Comparison of ENCODE assay signal across 8 mouse cellular contexts in genomic region chr1:172082899-172083445, GRCm38 (mm10). TPM values are rescaled to one million over a fixed set of nuclear protein-coding genes. Genes with fewer than 3 reads are reported as not detected.
DNase-seq lines count a peak whose midpoint lies in the region; ATAC-seq and TF ChIP-seq lines count a peak whose summit lies in the region.

No protein-coding gene starts in this region.

- H3K27ac ChIP-seq in lung, embryonic 15.5 days: peak overlapping the region; percentile 67
- peak overlapping the region; percentile 79 for H3K27ac ChIP-seq in embryonic fibroblast, embryonic 13.5 days (ENCODE audit: insufficient read depth, low read length)
- peak overlapping the region; percentile 82 for H3K27ac ChIP-seq in limb, embryonic 12.5 days
- H3K27ac ChIP-seq in olfactory bulb, adult 2 months (ENCODE audit: insufficient read depth, low read depth, low read length): no peak overlapping the region

- H3K4me3 ChIP-seq in lung, embryonic 15.5 days: peak overlapping the region; percentile 77
- H3K4me3 ChIP-seq in embryonic fibroblast, embryonic 13.5 days (ENCODE audit: insufficient read depth, low read length): peak overlapping the region; percentile 97
- peak overlapping the region; percentile 87 for H3K4me3 ChIP-seq in limb, embryonic 12.5 days (replicated peaks)
- peak overlapping the region; percentile 84 for H3K4me3 ChIP-seq in olfactory bulb, adult 2 months (ENCODE audit: insufficient read depth, low read depth, low read length)

- no peak for TF ChIP-seq CTCF in embryonic fibroblast, embryonic 13.5 days (IDR thresholded peaks at IDR 0.05; ENCODE audit: borderline replicate concordance, insufficient read depth, low read length)
- no peak for TF ChIP-seq CTCF in olfactory bulb, adult 2 months (IDR thresholded peaks at IDR 0.05; ENCODE audit: insufficient read depth, low read depth, low read length)

- H3K27me3 ChIP-seq in lung, embryonic 15.5 days: no peaks in the 10 kb centered on the region
- no peaks in the 10 kb centered on the region for H3K27me3 ChIP-seq in limb, embryonic 12.5 days

- peak overlapping the region; percentile 78 for H3K9ac ChIP-seq in lung, embryonic 15.5 days
- H3K9ac ChIP-seq in limb, embryonic 12.5 days (replicated peaks): peak overlapping the region; percentile 89

- peaks cover 24% of the 10 kb centered on the region for H3K4me1 ChIP-seq in lung, embryonic 15.5 days
- peaks cover 5% of the 10 kb centered on the region for H3K4me1 ChIP-seq in embryonic fibroblast, embryonic 13.5 days (ENCODE audit: control insufficient read depth, insufficient read depth, low read length)
- peaks cover 18% of the 10 kb centered on the region for H3K4me1 ChIP-seq in limb, embryonic 12.5 days (replicated peaks)
- H3K4me1 ChIP-seq in olfactory bulb, adult 2 months (ENCODE audit: control insufficient read depth, insufficient read depth, low read length): peaks cover 4% of the 10 kb centered on the region; the same call in 1 of the 2 replicates

- no peak for DNase-seq in lung, postnatal 25 days (ENCODE audit: low spot score)
- no peak for DNase-seq in spleen, postnatal 10 days (ENCODE audit: low spot score in 2 of 2)
- DNase-seq in natural killer cell, adult 2 months (ENCODE audit: low spot score in 2 of 2): no peak
- DNase-seq in frontal cortex, postnatal 10 days (ENCODE audit: low spot score in 2 of 2): no peak

- peaks cover 21% of the 10 kb centered on the region for H3K36me3 ChIP-seq in lung, embryonic 15.5 days
- peaks cover 28% of the 10 kb centered on the region for H3K36me3 ChIP-seq in limb, embryonic 12.5 days

- under 1% methylated on average over 24 of the region's 24 CpGs for WGBS in lung, embryonic 15.5 days
- WGBS in limb, embryonic 12.5 days: 2% methylated on average over 24 of the region's 24 CpGs
- WGBS in olfactory bulb, adult 2 months: 1% methylated on average over 24 of the region's 24 CpGs

- no peak; the same call in 1 of the 2 replicates for ATAC-seq in lung, embryonic 15.5 days (ENCODE audit: borderline replicate concordance, extremely low read depth, low FRiP score, low TSS enrichment)
- ATAC-seq in limb, embryonic 12.5 days (ENCODE audit: insufficient number of reproducible peaks, insufficient read depth, low FRiP score, low TSS enrichment, low read depth): peak; percentile 57; the same call in 1 of the 2 replicates

- H3K9me3 ChIP-seq in lung, embryonic 15.5 days: no peaks in the 10 kb centered on the region
- no peaks in the 10 kb centered on the region for H3K9me3 ChIP-seq in limb, embryonic 12.5 days

- no peak for TF ChIP-seq POLR2A in embryonic fibroblast, embryonic 13.5 days (IDR thresholded peaks at IDR 0.05; ENCODE audit: low read depth, low read length)
- no peak for TF ChIP-seq POLR2A in olfactory bulb, adult 2 months (IDR thresholded peaks at IDR 0.05; ENCODE audit: insufficient read depth, low read depth, low read length)

- peak overlapping the region; percentile 48 for H3K4me2 ChIP-seq in lung, embryonic 15.5 days
- H3K4me2 ChIP-seq in limb, embryonic 12.5 days: peak overlapping the region; percentile 74

RNA-seq across cellular contexts. Expression of gene Ncstn, which starts 0.4 kb away (rescaled TPM):
- polyA plus RNA-seq in lung, embryonic 15.5 days (2015; fragmentation: Nextera tagmentation; extraction: Ambion mirVana): 131 and 132 TPM in 2 replicates
- 122 and 145 TPM in 2 replicates for polyA plus RNA-seq in embryonic fibroblast, embryonic 13.5 days (2011; ENCODE audit: insufficient read length, low read depth, missing spikeins)
- 86.6 and 96.6 TPM in 2 replicates for polyA plus RNA-seq in limb, embryonic 12.5 days (2016; fragmentation: Nextera tagmentation; extraction: Ambion mirVana)
- 196 TPM in 1 of 2 replicates, not detected in the other for polyA plus RNA-seq in olfactory bulb, adult 2 months (2012; ENCODE audit: insufficient read depth, insufficient read length, low replicate concordance, missing spikeins)

RNA-seq across cellular contexts. Expression of gene Copa, which starts 0.6 kb away (rescaled TPM):
- polyA plus RNA-seq in lung, embryonic 15.5 days (2015; fragmentation: Nextera tagmentation; extraction: Ambion mirVana): 229 and 235 TPM in 2 replicates
- polyA plus RNA-seq in embryonic fibroblast, embryonic 13.5 days (2011; ENCODE audit: insufficient read length, low read depth, missing spikeins): 369 and 398 TPM in 2 replicates
- 219 and 228 TPM in 2 replicates for polyA plus RNA-seq in limb, embryonic 12.5 days (2016; fragmentation: Nextera tagmentation; extraction: Ambion mirVana)
- polyA plus RNA-seq in olfactory bulb, adult 2 months (2012; ENCODE audit: insufficient read depth, insufficient read length, low replicate concordance, missing spikeins): 120 and 157 TPM in 2 replicates

RNA-seq across cellular contexts. Expression of gene Nhlh1, which starts 25.6 kb away (rescaled TPM):
- polyA plus RNA-seq in lung, embryonic 15.5 days (2015; fragmentation: Nextera tagmentation; extraction: Ambion mirVana): not detected in 2 replicates
- not detected in 2 replicates for polyA plus RNA-seq in embryonic fibroblast, embryonic 13.5 days (2011; ENCODE audit: insufficient read length, low read depth, missing spikeins)
- polyA plus RNA-seq in limb, embryonic 12.5 days (2016; fragmentation: Nextera tagmentation; extraction: Ambion mirVana): 0.14 TPM in 1 of 2 replicates, not detected in the other
- polyA plus RNA-seq in olfactory bulb, adult 2 months (2012; ENCODE audit: insufficient read depth, insufficient read length, low replicate concordance, missing spikeins): not detected in 2 replicates

RNA-seq across cellular contexts. Expression of gene Pex19, which starts 43.6 kb away (rescaled TPM):
- polyA plus RNA-seq in lung, embryonic 15.5 days (2015; fragmentation: Nextera tagmentation; extraction: Ambion mirVana): 117 and 123 TPM in 2 replicates
- 88.3 and 98.7 TPM in 2 replicates for polyA plus RNA-seq in embryonic fibroblast, embryonic 13.5 days (2011; ENCODE audit: insufficient read length, low read depth, missing spikeins)
- polyA plus RNA-seq in limb, embryonic 12.5 days (2016; fragmentation: Nextera tagmentation; extraction: Ambion mirVana): 173 and 177 TPM in 2 replicates
- polyA plus RNA-seq in olfactory bulb, adult 2 months (2012; ENCODE audit: insufficient read depth, insufficient read length, low replicate concordance, missing spikeins): 478 TPM in 1 of 2 replicates, not detected in the other

RNA-seq across cellular contexts. Expression of gene Vangl2, which starts 54.7 kb away (rescaled TPM):
- polyA plus RNA-seq in lung, embryonic 15.5 days (2015; fragmentation: Nextera tagmentation; extraction: Ambion mirVana): 11.5 and 14.1 TPM in 2 replicates
- polyA plus RNA-seq in embryonic fibroblast, embryonic 13.5 days (2011; ENCODE audit: insufficient read length, low read depth, missing spikeins): 9.1 and 12.3 TPM in 2 replicates
- 23.2 and 23.7 TPM in 2 replicates for polyA plus RNA-seq in limb, embryonic 12.5 days (2016; fragmentation: Nextera tagmentation; extraction: Ambion mirVana)
- not detected in 2 replicates for polyA plus RNA-seq in olfactory bulb, adult 2 months (2012; ENCODE audit: insufficient read depth, insufficient read length, low replicate concordance, missing spikeins)
